Mouse (Mus musculus) lung, embryonic 15.5 days (tissue): ENCODE results near the gene Gm906. TPM values are rescaled to one million over a fixed set of nuclear protein-coding genes. Genes with fewer than 3 reads are reported as not detected.
"Not testable (repeated sequence)": the region's sequence is repeated elsewhere in the genome, so short reads cannot be mapped to it uniquely, and the experiment has no call there.

ENCODE experiments used
- ATAC-seq: fragments of 200-750 bp; cut with Nextera tagmentation; 2 replicates; pipeline ENCODE4 v1.8.0; 2017; ENCODE audit warnings: moderate number of reproducible peaks, borderline replicate concordance; ENCODE audit not compliant: low FRiP score, low TSS enrichment; ENCODE audit errors: extremely low read depth
- H3K27ac ChIP-seq: fragments of 300-500 bp; sonication (generic); 2 replicates; pipeline ENCODE4 v1.5.1; 2015; ENCODE audit warnings: moderate library complexity, mild to moderate bottlenecking, inconsistent platforms
- H3K27me3 ChIP-seq: fragments of 300-500 bp; sonication (generic); 2 replicates; pipeline ENCODE4 v1.6.1; 2015; ENCODE audit warnings: inconsistent platforms
- H3K36me3 ChIP-seq: fragments of 300-500 bp; sonication (generic); 2 replicates; pipeline ENCODE4 v1.6.1; 2015; ENCODE audit warnings: inconsistent platforms
- H3K4me1 ChIP-seq: fragments of 300-500 bp; sonication (generic); 2 replicates; pipeline ENCODE4 v1.6.1; 2015; ENCODE audit warnings: inconsistent platforms
- H3K4me2 ChIP-seq: fragments of 300-500 bp; sonication (generic); 2 replicates; pipeline ENCODE4 v1.6.1; 2015; ENCODE audit warnings: inconsistent platforms, mild to moderate bottlenecking, moderate library complexity
- H3K4me3 ChIP-seq: fragments of 300-500 bp; sonication (generic); 2 replicates; pipeline ENCODE4 v1.5.1; 2015; ENCODE audit warnings: mild to moderate bottlenecking, inconsistent platforms
- H3K9ac ChIP-seq: fragments of 300-500 bp; sonication (generic); 2 replicates; pipeline ENCODE4 v1.6.1; 2015; ENCODE audit warnings: inconsistent platforms
- H3K9me3 ChIP-seq: fragments of 300-500 bp; sonication (generic); 2 replicates; pipeline ENCODE4 v1.6.1; 2016; ENCODE audit warnings: inconsistent platforms
- WGBS: fragments of 180-500 bp; shearing (Covaris S2); methylation state at CpG from one replicate; pipeline ENCODE4 v1.1.7; 2015; 5-methylcytosine and 5-hydroxymethylcytosine counted together
- microRNA-seq: library from miRNA; unstranded; fragments of <30 nt; microRNA quantifications from one replicate; pipeline ENCODE4, GENCODE M21; 2016
- polyA plus RNA-seq: library from polyadenylated mRNA; unstranded; fragments of >200 nt; fragmentation: Nextera tagmentation; extraction: Ambion mirVana; gene quantifications from 2 replicates; pipeline ENCODE4 v1.2.1, GENCODE M21; 2015

Gm906 gene
- polyA plus RNA-seq: 0.10 and 0.23 TPM in 2 replicates

GRCm38 (mm10) chr13:50250208-50250607 lies at the start of gene Gm906:
Gene Gm906 (minus strand): TSS chr13:50250308.
- H3K4me2 ChIP-seq, ATAC-seq, H3K9ac ChIP-seq, H3K9me3 ChIP-seq, H3K4me3 ChIP-seq, H3K4me1 ChIP-seq, H3K27ac ChIP-seq, H3K27me3 ChIP-seq, H3K36me3 ChIP-seq: not testable (repeated sequence)
- 59% methylated on average over 3 of the region's 3 CpGs for WGBS

GRCm38 (mm10) chr13:50283308-50283707 lies 33.2 kb upstream of the Gm906 start:
- 85% methylated on average over 2 of the region's 4 CpGs for WGBS
- ATAC-seq: not testable (repeated sequence)

GRCm38 (mm10) chr13:50236487-50236886 lies 13.6 kb downstream of the Gm906 start:
- no peaks in the 10 kb centered on the region for H3K27me3 ChIP-seq
- ATAC-seq: no peak
- no peak overlapping the region for H3K27ac ChIP-seq
- no peaks in the 10 kb centered on the region for H3K9me3 ChIP-seq
- no peak overlapping the region for H3K4me3 ChIP-seq
- no peak overlapping the region for H3K4me2 ChIP-seq
- no peak overlapping the region for H3K9ac ChIP-seq
- H3K4me1 ChIP-seq: no peaks in the 10 kb centered on the region
- H3K36me3 ChIP-seq: no peaks in the 10 kb centered on the region
- WGBS: 85% methylated on average over 3 of the region's 3 CpGs

More at GRCm38 (mm10) chr13:50283308-50283707, 33.2 kb upstream of the Gm906 start:
- not testable (repeated sequence) for H3K9me3 ChIP-seq, H3K4me2 ChIP-seq, H3K27me3 ChIP-seq, H3K27ac ChIP-seq, H3K4me3 ChIP-seq, H3K9ac ChIP-seq, H3K4me1 ChIP-seq, H3K36me3 ChIP-seq

- WGBS: 0% methylated on average over 1 of the region's 1 CpGs
- not testable (repeated sequence) for H3K27me3 ChIP-seq, H3K9ac ChIP-seq, H3K4me3 ChIP-seq, H3K4me1 ChIP-seq, H3K27ac ChIP-seq, H3K4me2 ChIP-seq, ATAC-seq, H3K36me3 ChIP-seq, H3K9me3 ChIP-seq
These were observed 38.3 kb downstream of the Gm906 start for GRCm38 (mm10) chr13:50211842-50212241.

- not testable (repeated sequence) for H3K9me3 ChIP-seq, H3K9ac ChIP-seq, ATAC-seq, H3K27ac ChIP-seq, H3K27me3 ChIP-seq, H3K4me2 ChIP-seq, H3K4me3 ChIP-seq, H3K36me3 ChIP-seq, H3K4me1 ChIP-seq
These were observed 39.9 kb downstream of the Gm906 start for GRCm38 (mm10) chr13:50210191-50210590.

- not testable (repeated sequence) for ATAC-seq, H3K36me3 ChIP-seq, H3K4me3 ChIP-seq, H3K27me3 ChIP-seq, H3K9me3 ChIP-seq, H3K27ac ChIP-seq, H3K4me1 ChIP-seq, H3K4me2 ChIP-seq, H3K9ac ChIP-seq
- WGBS: 69% methylated on average over 2 of the region's 2 CpGs
These were observed 40.5 kb downstream of the Gm906 start for GRCm38 (mm10) chr13:50209651-50210050.

GRCm38 (mm10) chr13:50207966-50208365 lies 42.1 kb downstream of the Gm906 start:
- H3K4me1 ChIP-seq: no peaks in the 10 kb centered on the region
- WGBS: 82% methylated on average over 12 of the region's 12 CpGs
- H3K27me3 ChIP-seq: no peaks in the 10 kb centered on the region

GRCm38 (mm10) chr13:50196831-50197230 lies 53.3 kb downstream of the Gm906 start:
- H3K9me3 ChIP-seq, H3K27ac ChIP-seq, H3K4me3 ChIP-seq, H3K27me3 ChIP-seq, H3K36me3 ChIP-seq, H3K4me2 ChIP-seq, H3K9ac ChIP-seq, ATAC-seq, H3K4me1 ChIP-seq: not testable (repeated sequence)

More at GRCm38 (mm10) chr13:50207966-50208365, 42.1 kb downstream of the Gm906 start:
- Histone ChIP-seq H3K36me3 (no peaks in the 10 kb centered on the region), H3K4me2 (no peak overlapping the region), H3K9ac (no peak overlapping the region), H3K27ac (no peak overlapping the region), H3K9me3 (no peaks in the 10 kb centered on the region), H3K4me3 (no peak overlapping the region)
- ATAC-seq: no peak

Small RNA genes lying within 50 kb of the gene (microRNA-seq; reads per million reads assigned to microRNA genes)
- not detected for gene Gm24017

Other genes with a start within 250 kb of the Gm906 start
- gene Fbxw17, start 167.6 kb upstream of the Gm906 start, polyA plus RNA-seq: 26.0 and 30.3 TPM in 2 replicates
- not detected in 2 replicates for gene Gm47429, start 193.6 kb upstream of the Gm906 start, polyA plus RNA-seq
- not detected in 2 replicates for gene Nutm2, start 217.0 kb upstream of the Gm906 start, polyA plus RNA-seq